Mouse (Mus musculus): ENCODE data around the gene Olfr49. TPM values are rescaled to one million over a fixed set of nuclear protein-coding genes. Genes with fewer than 3 reads are reported as not detected.

Olfr49 gene
- polyA plus RNA-seq (2015; fragmentation: Illumina TruSeq; extraction: RNeasy Lipid Tissue Mini Kit (QIAGEN cat#74804); ENCODE audit: insufficient read depth, low replicate concordance) = not detected

DNA sequence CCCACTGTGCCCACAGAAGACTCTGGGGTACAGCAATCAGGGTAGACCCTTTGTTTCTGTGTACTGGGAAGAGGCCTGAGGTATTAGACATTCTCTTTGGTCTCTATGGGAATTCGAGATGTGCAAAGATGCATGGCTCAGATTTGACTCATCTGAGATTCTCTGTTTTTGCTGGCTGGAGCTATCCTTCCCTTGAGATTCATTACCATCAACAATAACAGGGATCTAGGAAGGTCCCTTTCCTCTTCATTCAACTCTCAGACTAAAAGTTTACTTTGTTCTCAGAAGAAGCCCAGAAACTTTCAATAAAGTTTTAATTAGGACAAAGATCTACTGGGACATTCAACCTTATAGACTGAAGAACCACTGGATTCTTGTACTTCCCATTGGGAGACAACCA is at the start of gene Olfr49:
TSS of gene Olfr49 (minus strand) at position 101 of the 400 bp plus-strand sequence.

DNA sequence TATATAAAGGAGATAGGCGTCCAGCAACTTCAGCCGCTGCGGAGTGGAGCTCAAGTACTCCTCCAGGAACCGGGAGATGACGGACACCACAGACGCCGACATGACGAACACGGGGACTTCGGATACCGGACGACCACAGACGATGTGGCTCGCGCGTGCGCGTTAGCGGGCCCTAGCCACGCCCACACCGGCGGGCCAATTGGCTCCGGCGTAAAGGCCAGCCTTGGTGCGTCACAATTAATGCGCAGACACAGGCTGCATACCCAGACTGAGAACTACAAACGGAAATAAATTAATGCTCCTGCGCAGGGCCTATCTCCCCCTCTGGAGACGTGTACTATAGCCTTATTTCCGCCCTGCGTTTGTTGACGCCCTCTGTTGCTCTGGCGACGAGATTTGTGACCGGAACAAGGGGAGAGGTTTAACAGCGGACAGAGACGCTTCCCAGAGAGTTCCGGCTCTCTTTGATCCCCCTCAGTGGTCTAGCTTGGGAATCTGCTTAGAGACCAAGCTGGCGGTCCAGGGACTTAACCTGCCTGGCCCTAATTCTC is 30.9 kb downstream of the Olfr49 start, which contains the start of the genes Dad1 and Abhd4:
TSS of gene Dad1 (minus strand) at position 364 of the 551 bp plus-strand sequence.
TSS of gene Abhd4 (plus strand) at position 448 of the 551 bp plus-strand sequence.

Other genes with a start within 250 kb of the Olfr49 start
- gene Dad1, start 30.8 kb downstream of the Olfr49 start, polyA plus RNA-seq (2015; fragmentation: Illumina TruSeq; extraction: RNeasy Lipid Tissue Mini Kit (QIAGEN cat#74804); ENCODE audit: insufficient read depth, low replicate concordance) = 62.9 TPM
- gene Abhd4, start 30.8 kb downstream of the Olfr49 start, polyA plus RNA-seq (2015; fragmentation: Illumina TruSeq; extraction: RNeasy Lipid Tissue Mini Kit (QIAGEN cat#74804); ENCODE audit: insufficient read depth, low replicate concordance) = 30.7 TPM
- gene Oxa1l, start 75.9 kb upstream of the Olfr49 start, polyA plus RNA-seq (2015; fragmentation: Illumina TruSeq; extraction: RNeasy Lipid Tissue Mini Kit (QIAGEN cat#74804); ENCODE audit: insufficient read depth, low replicate concordance) = 48.0 TPM
- 30.2 TPM for gene Slc7a7, start 132.8 kb upstream of the Olfr49 start, polyA plus RNA-seq (2015; fragmentation: Illumina TruSeq; extraction: RNeasy Lipid Tissue Mini Kit (QIAGEN cat#74804); ENCODE audit: insufficient read depth, low replicate concordance)
- 88.1 TPM for gene Mrpl52, start 142.0 kb upstream of the Olfr49 start, polyA plus RNA-seq (2015; fragmentation: Illumina TruSeq; extraction: RNeasy Lipid Tissue Mini Kit (QIAGEN cat#74804); ENCODE audit: insufficient read depth, low replicate concordance)
- gene Mmp14, start 146.7 kb upstream of the Olfr49 start, polyA plus RNA-seq (2015; fragmentation: Illumina TruSeq; extraction: RNeasy Lipid Tissue Mini Kit (QIAGEN cat#74804); ENCODE audit: insufficient read depth, low replicate concordance) = 32.2 TPM
- 38.8 TPM for gene Lrp10, start 179.2 kb upstream of the Olfr49 start, polyA plus RNA-seq (2015; fragmentation: Illumina TruSeq; extraction: RNeasy Lipid Tissue Mini Kit (QIAGEN cat#74804); ENCODE audit: insufficient read depth, low replicate concordance)
- gene Rem2, start 191.2 kb upstream of the Olfr49 start, polyA plus RNA-seq (2015; fragmentation: Illumina TruSeq; extraction: RNeasy Lipid Tissue Mini Kit (QIAGEN cat#74804); ENCODE audit: insufficient read depth, low replicate concordance) = not detected
- 48.2 TPM for gene Prmt5, start 232.6 kb upstream of the Olfr49 start, polyA plus RNA-seq (2015; fragmentation: Illumina TruSeq; extraction: RNeasy Lipid Tissue Mini Kit (QIAGEN cat#74804); ENCODE audit: insufficient read depth, low replicate concordance)